Mouse (Mus musculus) hindlimb bud, embryonic 11.5 days (tissue): ENCODE data around the gene Fastkd5.

ENCODE experiments used
- DNase-seq: peaks from one replicate; pipeline ENCODE4 v3.0.0-alpha.2; 2012; ENCODE audit warnings: low read depth, low spot score; ENCODE audit errors: extremely low spot score

Gene Fastkd5

GRCm38 (mm10) chr2:130634739-130635411 lies 5.0 kb upstream of the Fastkd5 start:
- no peak for DNase-seq

- DNase-seq: no peak
Observed at GRCm38 (mm10) chr2:130634006-130634738, 4.3 kb upstream of the Fastkd5 start.

- no peak for DNase-seq
Observed at GRCm38 (mm10) chr2:130632887-130633675, 3.3 kb upstream of the Fastkd5 start.

GRCm38 (mm10) chr2:130632416-130632815 lies 2.6 kb upstream of the Fastkd5 start:
- DNase-seq: no peak

GRCm38 (mm10) chr2:130629080-130629838 lies 568 bp downstream of the Fastkd5 start:
- no peak for DNase-seq

- DNase-seq: no peak
Observed at GRCm38 (mm10) chr2:130628424-130628823, 1.4 kb downstream of the Fastkd5 start.

GRCm38 (mm10) chr2:130618972-130619371 lies 10.9 kb downstream of the Fastkd5 start:
- no peak for DNase-seq

- no peak for DNase-seq
Observed at GRCm38 (mm10) chr2:130613091-130613490, 16.7 kb downstream of the Fastkd5 start.

- no peak for DNase-seq
Observed at GRCm38 (mm10) chr2:130602195-130602594, 27.6 kb downstream of the Fastkd5 start.

- DNase-seq: no peak
Observed at GRCm38 (mm10) chr2:130598399-130598798, 31.4 kb downstream of the Fastkd5 start.

GRCm38 (mm10) chr2:130597601-130598010 lies 32.2 kb downstream of the Fastkd5 start:
- no peak for DNase-seq

- DNase-seq: no peak
Observed at GRCm38 (mm10) chr2:130595596-130595995, 34.2 kb downstream of the Fastkd5 start.

GRCm38 (mm10) chr2:130591016-130591415 lies 38.8 kb downstream of the Fastkd5 start:
- no peak for DNase-seq

GRCm38 (mm10) chr2:130589761-130590160 lies 40.1 kb downstream of the Fastkd5 start:
- DNase-seq: no peak

GRCm38 (mm10) chr2:130589157-130589556 lies 40.7 kb downstream of the Fastkd5 start:
- no peak for DNase-seq

GRCm38 (mm10) chr2:130588373-130588772 lies 41.5 kb downstream of the Fastkd5 start:
- DNase-seq: no peak

GRCm38 (mm10) chr2:130586016-130586415 lies 43.8 kb downstream of the Fastkd5 start:
- no peak for DNase-seq

GRCm38 (mm10) chr2:130583902-130584560 lies 45.8 kb downstream of the Fastkd5 start:
- no peak for DNase-seq

- no peak for DNase-seq
Observed at GRCm38 (mm10) chr2:130582552-130582951, 47.3 kb downstream of the Fastkd5 start, which contains the start of gene Avp. Avp (minus strand) TSS chr2:130582554.

- no peak for DNase-seq
Observed at GRCm38 (mm10) chr2:130581201-130581600, 48.6 kb downstream of the Fastkd5 start.
